Mouse (Mus musculus) urinary bladder, postnatal 36 days (tissue): ENCODE data around the gene Heatr9.
A peak's percentile ranks its signal among the peaks of the same experiment; 100 is the strongest.

ENCODE experiments used
- DNase-seq, 2 experiments: peaks; one replicate each; pipeline ENCODE4 v3.0.0; 2022; ENCODE audit warnings: low spot score in 2 of 2, mixed read lengths in 1 of 2

Heatr9 gene

GRCm38 (mm10) chr11:83530360-83530759 lies 8.4 kb upstream of the Heatr9 start, which contains the start of gene Ccl5:
Ccl5 (minus strand) TSS chr11:83530518.
- no peak for DNase-seq

DNA sequence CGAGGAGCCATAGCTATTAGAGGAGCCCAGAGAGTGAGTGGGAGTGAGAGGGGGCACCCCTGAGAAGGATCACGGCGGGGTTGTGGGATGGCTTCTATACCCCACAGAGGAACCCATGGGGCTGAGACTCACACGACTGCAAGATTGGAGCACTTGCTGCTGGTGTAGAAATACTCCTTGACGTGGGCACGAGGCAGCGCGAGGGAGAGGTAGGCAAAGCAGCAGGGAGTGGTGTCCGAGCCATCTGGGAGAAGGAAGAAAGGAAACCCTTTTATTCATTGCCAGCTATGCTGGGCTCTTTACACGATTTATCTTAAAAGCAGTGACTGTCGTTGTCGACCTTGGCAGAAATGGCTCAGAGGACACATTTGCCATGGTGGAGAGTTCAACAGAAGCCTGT lies 7.0 kb upstream of the Heatr9 start:
- no peak for DNase-seq

DNA sequence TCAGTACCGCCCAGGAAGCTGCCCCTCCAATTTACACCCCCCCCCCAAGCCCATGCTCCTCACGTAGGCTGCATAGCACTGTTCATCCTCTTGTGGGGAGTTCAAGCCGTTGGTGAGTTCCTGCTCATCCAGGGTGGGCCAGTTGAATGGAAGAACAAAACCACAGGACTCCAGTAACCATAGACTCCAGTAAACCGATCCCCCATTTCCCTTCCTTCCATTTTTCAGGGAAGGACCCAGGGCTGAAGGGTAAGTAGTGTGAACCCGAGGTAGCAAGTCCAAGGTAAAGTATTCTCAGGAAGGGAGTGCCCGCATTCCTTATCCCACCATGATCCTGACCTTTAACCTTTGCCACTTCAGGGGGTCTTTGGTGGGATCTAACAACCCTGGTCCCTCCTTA lies 3.6 kb downstream of the Heatr9 start:
- DNase-seq, result no peak

- no peak for DNase-seq
Observed at GRCm38 (mm10) chr11:83517153-83517552, 4.8 kb downstream of the Heatr9 start.

DNA sequence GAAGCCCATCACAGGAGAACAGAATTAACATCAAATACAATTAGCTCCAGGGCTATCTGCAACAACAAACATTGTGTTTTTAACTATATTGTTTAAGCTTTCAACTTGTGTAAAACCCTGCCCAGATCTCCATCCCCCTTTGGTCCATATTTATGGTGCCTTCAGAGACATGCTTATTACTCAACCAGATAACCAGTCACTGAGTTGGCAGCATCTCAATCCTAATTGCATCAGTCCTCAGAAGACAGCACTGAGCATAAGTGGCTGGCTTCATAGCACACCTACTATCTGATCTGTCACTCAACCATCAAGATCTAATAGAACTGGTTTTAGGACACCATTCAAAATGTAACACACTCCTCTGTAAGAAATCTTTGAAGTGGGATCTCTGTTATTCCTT lies 12.5 kb downstream of the Heatr9 start:
- no peak for DNase-seq

DNA sequence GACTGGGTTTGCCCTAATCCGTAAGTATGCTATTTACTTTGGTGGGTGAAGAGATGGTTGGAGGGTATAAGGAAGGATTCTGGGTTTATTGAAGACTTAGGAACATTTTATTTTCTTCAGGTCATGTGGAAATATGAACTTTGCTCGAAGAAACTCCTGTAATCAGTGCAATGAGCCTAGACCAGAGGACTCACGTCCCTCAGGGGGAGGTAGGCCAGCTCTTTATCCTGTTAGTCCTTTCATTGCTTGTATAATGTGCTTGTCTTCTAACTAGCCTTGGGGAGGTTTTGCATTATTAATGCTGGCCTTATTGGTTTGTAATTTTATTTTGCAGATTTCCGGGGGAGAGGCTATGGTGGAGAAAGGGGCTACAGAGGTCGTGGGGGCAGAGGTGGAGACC lies 17.7 kb downstream of the Heatr9 start:
- no peak for DNase-seq

DNA sequence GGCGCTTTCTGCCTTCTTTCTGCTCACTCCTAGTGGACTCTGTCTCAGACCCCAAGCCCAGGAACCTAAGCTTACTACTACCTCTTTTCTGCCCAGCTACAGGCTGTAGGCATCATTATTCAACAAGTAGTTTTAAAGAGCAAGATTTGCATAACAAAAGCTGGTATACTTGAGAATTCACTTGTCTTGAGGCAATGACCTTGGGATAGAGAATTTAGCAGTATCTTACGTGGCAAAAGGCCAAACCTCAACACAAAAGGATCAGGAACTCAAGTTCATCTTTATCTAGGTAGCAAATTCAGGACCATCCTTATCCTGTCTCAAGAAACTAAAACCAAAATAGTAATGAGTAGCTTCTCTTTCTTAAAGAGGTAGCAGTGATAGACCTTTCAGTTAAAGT lies 26.4 kb downstream of the Heatr9 start:
- DNase-seq, result no peak

GRCm38 (mm10) chr11:83491488-83491887 lies 30.5 kb downstream of the Heatr9 start:
- no peak for DNase-seq

DNA sequence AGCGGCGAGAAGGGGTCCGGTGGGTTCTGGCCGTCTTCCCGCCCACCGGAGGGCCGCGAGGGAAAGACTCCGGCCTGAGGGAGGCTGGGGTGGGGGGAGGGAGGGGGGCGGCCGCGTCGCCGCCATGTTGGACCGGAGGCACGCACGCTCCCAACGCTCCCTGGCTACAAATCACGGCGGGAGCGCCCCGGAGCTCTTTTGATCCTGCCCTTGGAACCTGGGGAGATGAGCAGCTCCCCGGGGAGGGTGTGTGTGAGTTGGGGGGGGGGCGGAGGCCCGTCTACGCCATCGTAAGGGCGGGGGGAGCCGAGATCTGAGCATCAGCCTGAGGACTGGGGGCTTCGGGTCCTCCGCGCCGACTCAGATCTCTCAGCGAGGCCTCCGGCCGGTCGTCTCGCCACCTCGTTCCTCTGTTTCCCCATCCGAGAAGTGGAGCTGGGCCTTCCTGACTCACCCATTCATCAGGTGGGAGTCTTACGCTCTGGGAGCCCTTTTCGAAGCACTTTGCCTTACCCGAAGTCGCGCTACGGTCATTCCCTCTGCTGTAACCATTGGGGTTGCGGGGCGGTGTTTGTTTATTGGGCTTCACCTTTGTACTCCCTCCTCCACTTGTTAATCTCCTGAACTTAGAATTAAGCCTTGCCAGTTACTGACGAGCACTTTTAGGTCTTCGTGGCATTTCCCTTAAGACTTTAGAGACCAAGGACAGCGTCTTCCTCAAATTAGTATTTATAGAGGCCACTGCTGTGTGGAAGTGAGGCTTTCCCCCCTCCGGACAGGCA lies 48.5 kb downstream of the Heatr9 start:
- DNase-seq, result no peak

DNA sequence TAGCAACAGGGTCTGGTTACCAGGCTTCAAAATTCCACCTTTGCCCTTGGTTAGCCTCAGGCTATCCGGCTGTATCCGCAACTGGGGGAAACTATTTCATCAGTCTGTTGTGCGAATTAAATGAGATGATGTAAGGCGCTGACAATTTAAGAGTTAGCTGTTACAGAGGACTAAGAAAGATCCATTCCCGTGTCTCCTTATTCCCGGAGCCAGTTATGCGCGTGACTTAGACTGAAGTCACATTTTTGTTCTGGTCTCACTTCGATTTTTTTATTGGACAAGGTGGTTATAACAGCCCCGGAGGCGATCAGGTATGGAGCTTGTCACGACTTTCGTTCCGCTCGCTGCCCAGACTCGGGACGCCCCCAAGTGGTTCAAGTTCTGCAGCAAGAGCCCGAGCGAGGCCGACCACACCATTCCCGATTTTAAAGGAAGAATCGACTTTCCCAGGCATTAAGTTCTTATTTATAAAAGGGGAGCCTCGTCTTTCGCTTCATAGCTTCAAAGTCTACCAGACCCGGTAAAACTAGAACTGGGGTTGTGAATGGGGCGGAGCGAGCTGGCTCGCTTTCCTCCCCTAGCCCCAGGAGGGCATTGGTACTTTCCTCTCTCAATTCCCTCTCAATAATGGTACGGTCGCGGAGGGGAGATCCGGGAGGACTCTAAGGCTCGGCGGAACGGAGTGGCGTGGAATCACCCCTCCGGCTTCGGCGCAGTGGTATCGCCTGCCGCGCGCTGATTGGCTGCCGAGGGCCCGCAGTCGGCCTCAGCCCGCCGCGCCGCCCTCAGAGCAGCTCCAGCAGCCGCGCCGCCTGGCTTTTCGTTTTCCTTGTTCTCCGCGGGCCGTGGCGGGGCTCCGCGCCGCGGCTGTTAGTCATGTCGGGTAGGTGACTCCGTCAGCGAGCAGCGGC lies 49.4 kb downstream of the Heatr9 start, which contains the start of gene Taf15:
Gene Taf15 (plus strand): TSS at position 763 of the 911 bp plus-strand sequence.
- DNase-seq, result peak; percentile 96 to 98

DNA sequence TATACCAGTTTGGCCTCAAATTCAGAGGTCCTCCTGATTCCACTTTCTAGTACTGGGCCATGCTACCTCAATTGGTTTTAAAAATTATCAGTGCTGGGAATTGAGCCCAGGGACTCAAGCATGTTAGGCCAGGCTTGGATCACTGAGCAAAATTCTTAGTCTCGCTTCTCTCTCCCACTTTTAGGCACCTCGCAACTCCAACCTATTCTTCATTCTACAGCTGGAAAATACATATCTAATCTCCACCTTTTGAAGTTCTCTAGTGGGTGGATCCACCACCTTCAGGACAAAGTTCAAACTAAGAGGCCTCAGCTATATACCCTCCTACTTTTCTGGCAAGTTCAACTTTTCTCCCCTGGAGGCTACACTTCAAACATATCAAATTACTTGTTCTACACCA lies 50.2 kb downstream of the Heatr9 start:
- no peak for DNase-seq

DNA sequence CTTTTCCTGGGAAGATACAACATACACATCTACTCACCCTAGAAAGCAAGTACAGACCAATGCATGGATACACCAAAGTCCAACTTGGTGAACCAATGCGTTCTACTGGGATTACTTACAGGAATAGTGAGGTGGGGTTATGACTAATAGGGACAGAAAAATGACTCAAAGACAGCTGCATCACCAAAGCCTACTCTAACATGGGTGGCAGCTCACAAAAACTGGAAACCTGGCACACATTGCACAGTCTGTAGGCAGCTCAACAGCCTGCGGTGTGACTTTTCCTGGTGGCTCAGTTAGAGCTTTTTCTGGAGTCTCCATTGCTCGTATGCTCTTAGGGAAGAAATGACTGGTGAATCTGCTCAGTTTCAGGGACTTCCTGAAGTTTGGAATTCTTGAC lies 53.2 kb downstream of the Heatr9 start:
- DNase-seq, result no peak

- DNase-seq, result peak in 1 of 2 experiments; percentile 68
Observed at GRCm38 (mm10) chr11:83467120-83467652, 54.8 kb downstream of the Heatr9 start.

DNA sequence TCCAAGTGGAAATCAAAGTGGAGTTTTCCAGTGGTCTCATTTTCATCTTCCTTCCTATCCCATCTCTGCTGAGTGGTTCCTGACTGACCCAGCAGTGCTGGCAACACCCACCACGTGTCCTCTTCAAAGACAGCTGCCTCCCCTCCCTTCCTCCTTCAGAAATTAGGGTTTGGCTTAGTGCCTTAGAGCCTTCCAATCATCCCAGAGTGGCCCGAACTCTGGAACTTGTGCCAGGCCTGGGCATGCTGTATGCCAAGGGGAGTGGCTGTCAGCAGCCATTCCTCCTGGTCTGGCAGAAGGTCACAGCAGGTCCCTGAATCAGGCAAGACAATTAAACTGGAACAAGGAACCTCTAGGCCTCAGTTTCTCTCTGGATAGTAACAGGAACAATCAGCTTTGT lies 56.0 kb downstream of the Heatr9 start:
- peak in 1 of 2 experiments; percentile 63 for DNase-seq

DNA sequence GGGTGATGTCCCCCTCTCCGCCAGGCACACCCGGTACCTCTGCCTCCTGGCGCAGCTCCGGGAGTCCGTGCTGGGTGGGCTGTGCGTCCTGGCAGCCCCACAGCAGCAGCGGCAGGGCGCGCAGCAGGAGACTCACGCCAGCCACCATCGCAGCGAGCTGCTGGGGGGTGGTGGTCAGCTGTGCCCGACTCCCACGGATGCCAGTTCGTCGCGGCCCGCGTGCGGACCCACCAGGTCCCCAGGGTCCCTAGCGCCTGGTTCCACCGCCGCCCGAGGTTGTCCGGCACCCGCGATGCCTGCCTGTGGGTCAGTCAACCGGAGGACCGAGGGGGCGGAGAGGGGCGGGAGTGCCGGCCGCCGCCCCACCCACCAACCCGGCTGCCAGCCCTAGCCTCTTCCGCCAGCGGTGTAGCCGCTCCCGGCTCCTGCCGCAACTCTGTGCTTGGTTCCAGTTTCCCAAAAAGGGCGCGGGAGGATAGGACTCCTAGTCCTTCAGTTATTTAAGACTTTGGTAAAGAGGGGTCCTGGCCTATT lies 59.2 kb downstream of the Heatr9 start, which contains the start of gene Mmp28:
Gene Mmp28 (minus strand): TSS at position 361 of the 534 bp plus-strand sequence.
- peak; percentile 67 to 71 for DNase-seq
